Mouse (Mus musculus): ENCODE data around the gene Olfr228.
"Not testable (repeated sequence)": the region's sequence is repeated elsewhere in the genome, so short reads cannot be mapped to it uniquely, and the experiment has no call there.

Gene Olfr228

GRCm38 (mm10) chr2:86487286-86487685, at the start of gene Olfr228:
Olfr228 (minus strand) TSS chr2:86487386.
- DNase-seq, result no peak

DNA sequence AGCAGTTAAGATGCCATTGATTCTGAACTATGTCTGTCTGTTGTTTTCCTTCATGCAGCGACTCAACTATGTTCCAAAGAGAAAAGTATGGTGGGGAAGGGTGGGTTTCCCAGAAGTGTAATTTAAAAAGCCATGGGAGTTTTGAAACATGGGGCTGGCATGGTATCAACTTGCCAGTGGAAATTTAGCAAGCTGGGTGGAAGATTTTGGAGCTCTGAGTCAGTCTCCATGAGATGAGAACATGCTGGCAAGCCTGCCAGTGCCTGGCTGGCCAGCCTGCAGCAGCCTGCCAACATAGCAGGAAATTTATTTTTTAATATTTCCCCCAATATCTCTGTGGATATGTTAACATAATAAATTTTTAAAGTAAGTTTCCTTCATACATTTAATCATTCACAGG, 43.8 kb upstream of the Olfr228 start:
- DNase-seq, result no peak

DNA sequence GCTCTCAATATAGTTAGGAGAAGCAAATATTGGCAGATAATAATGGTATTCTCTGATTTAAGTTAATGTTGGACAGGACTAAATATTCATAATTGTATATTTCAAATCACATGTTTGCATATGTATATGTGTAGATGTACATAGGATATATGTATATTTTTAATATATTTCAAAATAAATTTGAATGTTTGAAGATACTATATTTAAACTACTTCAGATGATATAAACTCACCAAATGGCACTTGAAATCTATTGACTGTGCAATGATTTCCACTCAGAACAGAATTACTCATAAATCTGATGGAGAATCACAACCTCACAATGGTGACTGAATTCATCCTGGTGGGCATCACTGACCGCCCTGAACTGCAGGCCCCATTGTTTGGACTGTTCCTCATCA, 21.0 kb upstream of the Olfr228 start, which contains the start of gene Olfr1076:
Gene Olfr1076 (plus strand): TSS at position 301 of the 400 bp plus-strand sequence.
- DNase-seq, result no peak

DNA sequence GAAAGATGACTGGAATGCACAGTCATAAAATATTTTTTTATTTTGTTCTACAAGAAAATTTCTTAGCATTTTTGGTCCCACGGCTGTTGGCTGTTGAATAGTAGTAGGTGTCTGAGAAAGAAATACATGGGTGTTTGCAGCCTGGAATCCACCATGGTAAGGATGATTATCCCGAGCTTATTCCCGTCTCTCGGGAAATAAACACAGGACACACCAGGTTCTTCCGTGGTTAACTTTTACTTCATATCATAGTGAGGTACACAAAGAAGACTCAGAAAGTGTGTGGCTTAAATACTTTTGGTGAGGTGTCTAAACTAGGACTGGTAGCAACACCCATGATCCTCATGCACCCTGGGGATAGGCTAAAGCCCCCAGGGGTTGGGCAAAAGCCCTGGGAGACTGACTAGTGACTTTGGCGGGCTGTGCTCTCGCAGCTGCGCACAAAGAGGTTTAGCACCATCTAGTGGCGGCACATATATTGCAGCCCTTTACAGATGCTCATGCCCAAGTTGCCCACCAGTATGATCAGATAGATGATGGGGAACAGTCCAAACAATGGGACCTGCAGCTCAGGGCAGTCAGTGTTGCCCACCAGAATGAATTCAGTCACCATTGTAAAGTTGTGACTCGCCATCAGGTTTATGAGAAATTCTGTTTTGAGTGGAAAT, 22.6 kb downstream of the Olfr228 start:
- DNase-seq, result peak; percentile 5

- DNase-seq, result no peak
These were observed 26.8 kb downstream of the Olfr228 start for GRCm38 (mm10) chr2:86460434-86460833.

- DNase-seq, result no peak
These were observed 31.0 kb downstream of the Olfr228 start, which contains the start of gene Olfr1066 for GRCm38 (mm10) chr2:86456169-86456568. Olfr1066 (minus strand) TSS chr2:86456269.

- not testable (repeated sequence) for DNase-seq
These were observed 36.7 kb downstream of the Olfr228 start, which contains the start of gene Olfr1065 for GRCm38 (mm10) chr2:86450491-86450890. Olfr1065 (minus strand) TSS chr2:86450591.

DNA sequence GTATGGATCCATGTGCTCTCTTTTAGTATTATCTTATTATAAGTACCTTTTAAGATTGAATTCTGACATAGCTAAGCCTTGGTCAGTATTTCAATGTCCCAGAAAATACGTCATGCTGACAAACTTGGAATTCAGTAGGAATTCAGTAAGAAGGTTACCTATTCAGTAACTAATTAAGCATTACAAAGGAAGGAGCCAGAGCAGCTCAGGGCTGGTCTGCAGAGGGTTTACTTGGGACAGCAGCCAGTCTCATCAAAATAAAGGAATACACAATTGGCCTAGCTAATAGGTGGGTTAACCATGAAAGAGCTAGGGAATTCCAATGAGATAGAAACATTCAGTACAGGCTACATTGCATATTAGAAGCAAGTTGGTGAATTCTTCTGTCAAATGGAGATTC, 45.1 kb downstream of the Olfr228 start:
- not testable (repeated sequence) for DNase-seq
